Mouse (Mus musculus) thymus, postnatal 36 days (tissue): Measurements from ENCODE around the gene Ercc2.

Source experiments
- DNase-seq, 2 experiments: peaks; one replicate each; pipeline ENCODE4 v3.0.0; 2022; ENCODE audit warnings: mixed read lengths in 2 of 2

Gene Ercc2

DNA sequence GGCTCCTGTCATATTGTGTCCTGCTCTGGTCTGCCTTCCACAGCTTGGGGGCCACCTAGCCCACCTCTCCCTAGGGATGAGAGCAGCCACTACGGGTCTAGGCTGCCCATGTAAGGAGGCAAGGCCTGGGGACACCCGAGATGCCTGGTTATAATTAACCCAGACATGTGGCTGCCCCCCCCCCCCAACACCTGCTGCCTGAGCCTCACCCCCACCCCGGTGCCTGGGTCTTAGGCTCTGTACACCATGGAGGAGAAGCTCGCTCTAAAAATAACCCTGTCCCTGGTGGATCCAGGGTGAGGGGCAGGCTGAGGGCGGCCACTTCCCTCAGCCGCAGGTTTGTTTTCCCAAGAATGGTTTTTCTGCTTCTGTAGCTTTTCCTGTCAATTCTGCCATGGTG is 27.9 kb downstream of the Ercc2 start:
- no peak for DNase-seq

DNA sequence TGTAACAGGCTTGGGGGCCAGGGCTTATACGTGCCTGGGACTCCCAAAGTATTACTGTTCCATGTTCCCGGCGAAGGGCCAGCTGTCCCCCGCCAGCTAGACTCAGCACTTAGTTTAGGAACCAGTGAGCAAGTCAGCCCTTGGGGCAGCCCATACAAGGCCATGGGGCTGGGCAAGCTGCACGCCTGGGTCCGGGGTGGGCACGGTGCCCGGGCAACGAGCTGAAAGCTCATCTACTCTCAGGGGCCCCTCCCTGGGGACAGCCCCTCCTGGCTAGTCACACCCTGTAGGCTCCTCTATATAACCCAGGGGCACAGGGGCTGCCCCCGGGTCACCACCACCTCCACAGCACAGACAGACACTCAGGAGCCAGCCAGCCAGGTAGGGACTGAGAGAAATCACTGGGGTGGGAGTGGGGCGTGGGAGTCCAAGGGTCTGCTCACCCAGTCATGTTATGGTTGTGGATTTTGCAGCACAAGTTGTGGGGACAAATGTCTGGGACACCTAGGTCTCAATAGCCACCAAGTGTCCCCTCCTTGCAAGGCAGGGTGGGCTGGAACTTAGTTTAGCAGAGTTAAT is 29.0 kb downstream of the Ercc2 start:
- DNase-seq, result no peak

DNA sequence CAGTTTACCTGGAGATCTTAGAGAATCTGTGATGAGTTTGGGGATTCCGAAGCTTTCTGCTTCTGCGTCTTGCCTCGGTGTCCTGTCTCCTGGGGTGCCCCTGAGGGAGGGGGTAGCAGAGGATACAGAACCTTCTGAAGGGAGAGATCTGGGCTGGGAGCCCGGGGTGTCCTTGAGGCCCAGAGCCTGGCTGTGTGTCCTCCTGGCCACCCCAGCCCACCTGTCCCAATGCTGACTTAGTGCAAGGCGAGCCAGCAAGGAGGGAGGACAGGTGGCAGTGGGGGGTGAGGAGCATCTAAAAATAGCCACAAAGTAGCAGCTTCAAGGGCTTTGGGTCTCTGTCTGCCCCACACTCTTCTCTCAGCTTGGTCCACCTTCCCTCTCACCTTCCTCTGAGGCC is 30.0 kb downstream of the Ercc2 start:
- no peak for DNase-seq

- DNase-seq, result no peak
Measured at GRCm38 (mm10) chr7:19413525-19413924, 31.7 kb downstream of the Ercc2 start.

DNA sequence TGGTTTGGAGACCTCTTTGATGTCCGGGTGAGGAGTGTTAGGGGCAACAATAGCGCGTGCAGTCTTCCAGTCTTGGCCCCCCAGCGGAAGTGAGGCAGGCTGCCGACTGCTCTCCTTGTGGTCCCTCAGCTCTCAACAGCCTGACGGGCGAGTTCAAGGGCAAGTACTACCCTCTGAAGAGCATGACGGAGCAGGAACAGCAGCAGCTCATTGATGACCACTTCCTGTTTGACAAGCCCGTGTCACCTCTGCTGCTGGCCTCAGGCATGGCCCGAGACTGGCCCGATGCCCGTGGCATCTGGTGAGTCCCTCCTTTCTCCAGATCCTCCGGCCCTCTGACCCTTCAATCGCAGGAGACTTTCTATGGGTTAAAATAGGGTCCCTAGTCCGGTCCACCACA is 34.8 kb downstream of the Ercc2 start:
- no peak for DNase-seq

GRCm38 (mm10) chr7:19420121-19420520 is 38.3 kb downstream of the Ercc2 start:
- no peak for DNase-seq

GRCm38 (mm10) chr7:19420821-19421636 is 39.2 kb downstream of the Ercc2 start:
- DNase-seq, result peak; percentile 82 to 89

- DNase-seq, result no peak
Measured at GRCm38 (mm10) chr7:19423083-19423482, 41.3 kb downstream of the Ercc2 start.

DNA sequence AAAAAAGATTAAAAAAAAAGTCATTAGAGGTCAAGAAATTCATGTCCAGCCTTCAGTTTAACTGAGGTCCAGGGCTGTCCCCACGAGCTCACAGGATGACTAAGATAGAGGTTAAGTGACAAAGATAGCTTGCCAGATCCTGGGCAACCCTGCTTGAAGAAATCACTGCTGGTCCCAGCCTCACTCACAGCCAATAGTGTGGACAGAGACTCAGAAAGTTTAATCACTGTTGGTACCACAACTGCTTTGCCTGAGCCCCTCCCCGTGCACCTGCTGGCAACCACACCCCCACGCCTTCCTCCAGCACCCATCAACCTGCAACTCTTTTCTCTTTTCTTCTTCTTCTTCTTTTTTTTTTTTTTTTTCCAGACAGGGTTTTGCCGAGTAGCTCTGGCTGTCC is 42.2 kb downstream of the Ercc2 start:
- no peak for DNase-seq

DNA sequence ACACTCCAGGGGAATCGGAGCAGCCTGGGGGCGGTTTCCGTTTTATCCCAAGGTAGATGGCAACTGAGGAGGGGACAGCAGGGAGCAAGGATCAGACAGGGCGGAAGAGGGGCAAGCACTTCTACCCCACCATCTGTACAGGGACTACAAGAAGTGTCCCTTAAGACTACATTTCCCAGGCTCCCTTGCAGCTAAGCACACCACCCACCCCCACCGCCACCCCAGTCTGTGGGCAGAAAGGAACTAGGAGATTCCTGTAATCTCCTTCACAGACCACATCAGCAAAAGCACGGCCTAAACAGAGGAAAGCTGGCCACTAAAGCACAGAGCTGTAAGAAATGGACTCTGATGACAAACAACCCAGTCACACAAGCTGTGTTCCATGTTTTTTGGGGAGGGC is 44.5 kb downstream of the Ercc2 start:
- no peak for DNase-seq

GRCm38 (mm10) chr7:19426888-19427287 is 45.1 kb downstream of the Ercc2 start:
- no peak for DNase-seq

DNA sequence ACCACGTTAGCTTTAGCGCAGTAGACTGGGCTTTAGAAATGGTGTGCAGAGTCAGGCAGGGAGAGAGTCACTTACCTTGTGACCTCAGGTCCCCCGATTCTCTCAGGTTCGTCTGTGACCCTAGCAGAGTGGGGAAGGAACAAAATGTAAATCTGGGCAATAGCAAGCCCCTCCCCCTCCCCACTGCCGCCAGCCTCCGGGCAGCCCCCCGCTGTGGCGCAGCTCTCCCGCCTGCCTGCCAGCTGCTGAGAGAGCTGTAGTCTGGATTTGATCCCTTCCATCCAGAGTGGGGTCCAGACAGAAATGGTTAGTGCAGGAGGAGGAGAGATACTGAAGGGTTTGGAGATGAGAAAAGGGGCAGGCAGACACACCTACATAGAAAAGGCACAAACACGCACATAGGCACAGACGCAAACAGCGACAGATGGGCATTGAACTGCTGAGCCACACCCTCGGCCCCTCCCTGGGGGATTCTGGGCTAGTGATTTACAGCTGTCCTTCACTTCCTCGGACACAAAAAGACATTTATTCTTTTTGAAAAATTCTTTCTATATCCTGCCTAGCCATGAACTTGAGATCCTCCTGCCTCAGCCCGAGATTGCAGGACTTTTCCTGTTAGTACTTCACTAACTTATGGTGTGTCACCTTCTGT is 46.3 kb downstream of the Ercc2 start:
- DNase-seq, result no peak

GRCm38 (mm10) chr7:19429726-19430125 is 47.9 kb downstream of the Ercc2 start:
- no peak for DNase-seq

DNA sequence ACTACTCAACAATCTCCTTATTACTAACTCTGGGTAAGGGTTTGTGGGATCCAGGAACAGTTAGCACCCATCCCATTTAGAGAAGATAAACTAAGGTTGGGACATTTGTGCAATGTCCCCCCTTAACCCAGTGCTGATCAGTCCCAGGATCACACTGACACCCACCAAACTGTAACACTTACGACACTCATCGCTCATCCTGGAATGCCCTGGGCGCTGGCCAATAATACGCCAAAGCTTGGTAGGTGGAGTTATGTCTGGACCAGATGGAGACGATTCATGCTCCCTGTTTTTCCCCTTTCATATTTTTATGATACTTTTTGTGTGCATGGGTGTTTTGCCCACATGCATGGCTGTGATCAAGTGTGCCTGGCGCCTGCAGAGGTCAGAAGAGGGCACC is 48.6 kb downstream of the Ercc2 start:
- no peak for DNase-seq

GRCm38 (mm10) chr7:19432475-19432874 is 50.7 kb downstream of the Ercc2 start:
- no peak for DNase-seq

- DNase-seq, result no peak
Measured at GRCm38 (mm10) chr7:19436276-19436675, 54.5 kb downstream of the Ercc2 start.

- no peak for DNase-seq
Measured at GRCm38 (mm10) chr7:19437048-19437447, 55.2 kb downstream of the Ercc2 start.

- DNase-seq, result no peak
Measured at GRCm38 (mm10) chr7:19441448-19442091, 59.8 kb downstream of the Ercc2 start.

DNA sequence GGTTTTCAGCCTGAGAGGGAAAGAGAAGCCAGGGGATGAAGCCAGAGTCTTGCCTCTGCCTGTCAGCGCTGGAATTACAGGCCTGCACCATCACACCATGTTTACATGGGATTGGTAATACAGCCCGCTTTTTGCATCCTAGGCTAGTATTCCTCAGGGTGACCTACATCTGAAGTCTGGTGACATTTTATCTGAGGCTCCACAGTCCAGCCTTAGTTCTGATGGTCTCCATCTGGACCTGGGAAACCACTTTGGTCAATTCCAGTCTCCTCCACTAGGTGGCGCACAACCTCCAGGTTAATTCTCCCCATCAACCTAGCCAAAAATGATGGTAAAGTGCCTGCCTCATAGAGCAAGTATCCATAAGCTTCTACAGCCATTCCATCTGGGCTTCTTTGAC is 61.5 kb downstream of the Ercc2 start:
- DNase-seq, result peak; percentile 52 to 71

GRCm38 (mm10) chr7:19444801-19445200 is 63.0 kb downstream of the Ercc2 start:
- no peak for DNase-seq
